Mouse (Mus musculus) neutrophil, adult 5-6 weeks (primary cell): ENCODE measurements around the gene Gm20388. TPM values are rescaled to one million over a fixed set of nuclear protein-coding genes. Genes with fewer than 3 reads are reported as not detected.

Experiments used
- ATAC-seq: fragments of 151-379, 151-347 bp; 2 replicates; pipeline ENCODE4 v1.8.0; 2017; ENCODE audit warnings: mild to moderate bottlenecking, moderate TSS enrichment; ENCODE audit not compliant: insufficient number of reproducible peaks, poor library complexity, low FRiP score, severe bottlenecking; ENCODE audit errors: extremely low read depth
- total RNA-seq: library from RNA; stranded (forward); fragments of 200-1000 nt; gene quantifications from 2 replicates; pipeline ENCODE4 v1.2.3, GENCODE M21; 2017

Gm20388 gene
- total RNA-seq, 1 experiment from 2014 or later, result 10.8 TPM

DNA sequence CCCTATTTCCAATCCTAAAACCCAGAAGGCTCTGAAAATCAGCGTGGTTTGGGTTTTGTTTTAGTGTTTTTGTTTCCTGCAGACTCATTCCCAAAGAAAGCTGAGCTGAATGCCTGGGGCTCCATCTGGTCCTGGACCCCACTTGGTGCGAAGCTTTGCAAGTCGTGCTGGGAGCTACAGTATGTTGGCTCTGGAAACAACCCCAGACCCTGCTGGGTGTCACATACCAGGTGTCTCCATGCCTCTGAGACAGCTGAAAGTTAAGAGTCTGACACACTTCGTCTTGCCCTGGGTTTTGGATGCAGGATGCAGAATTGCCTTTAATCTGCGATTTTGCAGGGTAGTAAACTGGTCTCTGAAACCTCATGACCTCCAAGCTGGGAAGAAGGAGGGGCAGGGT lies 2913.9 kb downstream of the Gm20388 start:
- no peak for ATAC-seq

DNA sequence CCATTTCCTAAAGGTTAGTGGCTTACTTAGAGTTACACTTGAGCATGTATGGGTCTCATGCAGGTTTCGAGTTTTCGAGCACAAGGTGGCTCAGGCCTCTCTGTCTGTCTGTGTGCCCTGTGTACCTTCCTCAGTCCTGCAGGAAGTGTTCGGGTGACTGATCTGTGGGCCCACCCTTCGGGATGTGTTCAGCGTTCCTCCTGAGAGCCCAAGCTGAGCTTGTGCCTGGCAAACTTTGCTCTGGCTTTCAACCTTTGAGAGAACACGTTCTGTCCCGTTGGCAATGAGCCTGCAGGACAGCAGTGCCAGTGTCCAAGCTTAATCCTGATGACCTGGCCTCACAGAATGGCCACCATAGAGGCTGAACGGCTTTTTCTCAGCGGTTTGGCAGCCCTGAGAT lies 2914.3 kb downstream of the Gm20388 start:
- no peak for ATAC-seq

DNA sequence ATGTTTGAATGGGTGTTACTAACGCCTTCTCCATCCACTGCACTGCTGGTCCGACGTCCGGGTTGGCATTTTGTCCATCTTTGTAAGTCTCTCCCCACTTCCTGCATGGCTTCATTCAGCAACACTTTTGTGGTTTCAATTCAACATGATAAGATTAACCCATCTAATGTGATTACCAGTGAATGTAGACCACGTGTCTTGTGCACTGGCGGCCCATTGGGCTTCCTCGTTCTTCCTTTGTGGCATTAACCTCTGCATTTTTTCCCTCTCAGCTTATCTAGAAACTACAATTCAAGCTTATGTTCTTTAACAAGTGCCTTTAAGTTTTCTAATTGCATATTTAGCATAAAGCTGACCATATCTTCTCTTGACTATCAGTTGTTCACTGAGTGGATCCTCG lies 2914.8 kb downstream of the Gm20388 start:
- no peak for ATAC-seq

DNA sequence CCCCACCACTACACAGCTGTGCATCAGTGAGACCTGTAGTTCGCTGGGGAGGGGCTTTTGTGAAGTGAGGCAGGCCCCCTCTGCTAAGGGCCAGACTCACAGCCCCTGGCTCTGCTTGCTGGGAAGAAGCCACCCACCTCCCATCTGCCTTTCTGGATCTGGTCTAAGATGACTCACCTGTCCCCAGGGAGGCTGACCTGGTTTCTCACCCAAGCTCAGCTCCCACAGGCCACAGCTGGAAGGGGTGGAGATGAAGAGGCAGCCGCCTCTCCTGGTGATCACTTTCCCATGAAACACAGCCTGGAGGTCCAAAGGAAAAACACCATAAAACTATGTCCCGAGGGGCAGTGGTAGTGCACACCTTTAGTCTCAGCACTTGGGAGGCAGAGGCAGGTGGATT lies 2918.8 kb downstream of the Gm20388 start:
- ATAC-seq, result no peak

DNA sequence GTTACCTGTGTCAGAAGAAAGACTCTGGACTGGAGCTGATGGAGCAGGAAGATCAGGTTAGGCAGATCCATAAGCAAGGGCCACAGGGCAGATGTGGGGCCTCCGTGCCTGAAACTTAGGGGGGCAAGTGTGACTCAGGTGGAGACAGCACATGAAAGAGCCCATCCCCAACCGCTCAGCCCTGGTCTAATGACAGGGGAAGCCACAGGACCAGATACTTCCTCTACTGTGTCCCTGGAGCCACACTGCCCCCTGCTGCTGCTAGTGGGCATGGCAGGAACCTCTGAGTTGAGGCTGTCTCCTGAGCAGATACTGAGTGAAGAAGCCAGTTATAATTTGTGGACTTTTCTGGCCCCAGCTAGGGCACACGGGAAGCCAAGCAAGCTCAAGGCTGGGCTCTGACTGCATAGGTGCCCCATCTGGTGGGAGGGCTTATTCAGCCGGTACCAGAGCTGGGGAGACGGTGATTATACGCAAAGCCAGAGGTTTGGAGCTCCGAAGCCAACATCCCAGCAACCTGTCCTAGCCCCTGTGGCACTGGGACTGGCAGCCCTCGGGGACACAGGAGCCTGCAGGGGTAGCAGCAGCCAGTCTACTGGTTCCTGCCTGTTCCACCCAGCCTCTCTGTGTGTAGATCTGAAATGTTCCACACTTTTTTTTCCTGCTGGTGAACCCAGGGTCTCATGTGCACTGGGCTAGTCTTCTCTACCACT lies 2919.9 kb downstream of the Gm20388 start:
- peak; percentile 83 for ATAC-seq

DNA sequence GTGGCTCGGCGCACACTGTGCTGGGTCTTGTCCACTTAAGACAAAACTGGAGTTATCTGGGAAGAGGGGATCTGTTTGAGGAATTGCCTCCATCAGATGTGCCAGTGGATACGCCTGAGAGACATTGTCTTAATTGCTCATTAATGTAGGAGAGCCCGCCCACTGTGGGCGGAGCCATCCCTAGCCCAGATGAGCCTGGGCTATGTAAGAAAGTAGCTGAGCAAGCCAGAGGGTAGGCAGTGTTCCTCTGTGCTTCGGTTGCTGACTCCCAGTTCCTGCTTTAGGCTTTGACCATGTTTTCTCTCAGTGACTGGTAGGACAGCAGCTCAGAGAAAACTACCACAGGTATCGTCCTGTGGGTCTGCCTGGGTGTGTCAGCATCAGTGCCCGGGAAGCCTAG lies 2923.8 kb downstream of the Gm20388 start:
- ATAC-seq, result no peak

DNA sequence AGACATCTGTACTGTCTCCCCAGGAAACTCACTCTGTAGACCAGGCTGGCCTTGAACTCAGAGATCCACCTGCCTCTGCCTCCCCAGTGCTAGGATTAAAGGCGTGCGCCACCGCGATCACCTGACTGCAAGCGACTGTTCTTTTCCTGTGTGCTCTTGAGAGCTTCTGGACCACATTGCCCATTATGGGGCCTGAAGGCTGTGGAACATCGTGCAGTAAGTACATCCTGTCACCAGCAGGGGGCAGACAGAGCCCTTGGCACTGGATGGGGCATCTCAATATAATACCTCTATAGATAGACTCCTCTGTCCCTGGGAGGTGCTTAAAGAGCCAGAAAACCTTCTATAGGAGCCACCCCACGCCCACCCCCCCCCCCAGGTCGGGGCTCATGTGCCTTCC lies 2924.3 kb downstream of the Gm20388 start:
- ATAC-seq, result peak; percentile 76

DNA sequence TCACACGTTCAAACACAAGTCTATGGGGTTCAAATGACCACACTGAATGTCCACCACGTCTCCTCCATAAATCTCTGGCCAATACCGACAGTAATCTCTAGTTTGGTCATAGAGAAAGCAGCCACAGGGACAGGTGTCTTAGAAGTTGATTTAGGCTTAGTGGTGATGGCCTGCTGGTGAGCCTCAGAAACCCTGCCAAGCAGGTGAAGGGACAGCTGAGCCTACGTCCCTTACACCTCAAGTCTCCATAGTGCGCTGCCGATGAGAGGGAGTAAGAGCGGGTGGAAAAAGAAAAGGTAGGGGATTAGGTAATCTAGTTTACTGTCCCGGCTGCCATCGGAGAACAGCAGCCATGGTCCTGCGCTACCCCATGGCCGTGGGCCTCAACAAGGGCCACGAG lies 2925.6 kb downstream of the Gm20388 start:
- ATAC-seq, result no peak

DNA sequence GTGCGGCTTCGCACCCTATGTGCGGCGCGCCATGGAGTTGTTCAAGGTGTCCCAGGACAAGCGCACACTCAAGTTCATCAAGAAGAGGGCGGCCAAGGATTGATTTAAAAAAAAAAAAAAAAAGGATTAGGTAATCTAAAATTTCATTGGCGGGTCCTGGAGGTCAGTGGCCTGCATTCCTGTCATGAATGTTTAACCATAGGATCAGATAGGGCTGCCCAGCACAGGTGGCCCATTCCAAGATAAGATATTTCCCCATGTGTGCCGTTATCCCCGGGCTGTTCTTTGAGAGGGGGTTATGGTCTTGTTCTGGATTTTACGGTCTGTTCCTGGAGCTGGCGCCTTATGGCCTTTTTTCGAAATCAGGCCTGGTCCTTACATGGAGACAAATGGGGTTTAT lies 2926.1 kb downstream of the Gm20388 start:
- ATAC-seq, result no peak

DNA sequence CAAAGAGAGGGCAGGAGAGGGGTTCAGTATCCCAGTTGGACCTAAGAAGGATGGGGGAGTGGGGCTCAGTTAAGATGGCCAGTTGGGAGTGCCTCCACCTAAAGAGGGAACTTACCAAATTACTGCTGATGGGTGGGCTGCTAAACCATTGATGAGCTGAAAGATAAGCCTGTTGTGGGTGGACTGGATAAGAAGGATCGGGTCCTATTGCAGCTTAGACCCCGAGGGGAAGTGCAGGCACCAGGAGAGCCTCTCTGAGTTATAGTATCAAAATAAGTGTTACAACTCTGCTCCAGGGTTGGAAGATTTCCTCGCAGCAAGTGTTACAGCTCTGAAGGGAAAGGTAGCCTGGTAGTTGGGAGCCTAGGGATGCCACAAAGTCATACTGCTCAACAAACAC lies 2933.5 kb downstream of the Gm20388 start:
- ATAC-seq, result no peak

DNA sequence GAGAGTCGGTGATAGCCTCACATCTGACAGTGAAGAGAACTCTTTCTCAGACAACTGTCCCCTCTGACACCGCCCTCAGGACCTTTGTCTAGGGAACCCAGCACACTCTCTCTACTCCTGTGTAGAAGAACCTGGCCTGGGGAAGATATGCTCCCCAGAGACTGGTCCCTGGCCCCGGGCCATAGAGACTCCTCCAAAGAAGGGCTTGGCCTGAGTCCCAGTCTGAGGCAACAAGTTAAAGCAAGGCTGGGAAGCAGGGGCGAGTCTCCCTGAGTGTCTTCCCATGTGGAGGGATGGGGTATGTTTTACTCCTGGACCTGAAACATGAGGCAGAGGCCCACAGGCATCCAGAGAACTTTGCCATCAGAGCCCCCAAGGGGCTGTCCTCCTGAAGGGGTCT lies 2935.0 kb downstream of the Gm20388 start:
- ATAC-seq, result no peak

DNA sequence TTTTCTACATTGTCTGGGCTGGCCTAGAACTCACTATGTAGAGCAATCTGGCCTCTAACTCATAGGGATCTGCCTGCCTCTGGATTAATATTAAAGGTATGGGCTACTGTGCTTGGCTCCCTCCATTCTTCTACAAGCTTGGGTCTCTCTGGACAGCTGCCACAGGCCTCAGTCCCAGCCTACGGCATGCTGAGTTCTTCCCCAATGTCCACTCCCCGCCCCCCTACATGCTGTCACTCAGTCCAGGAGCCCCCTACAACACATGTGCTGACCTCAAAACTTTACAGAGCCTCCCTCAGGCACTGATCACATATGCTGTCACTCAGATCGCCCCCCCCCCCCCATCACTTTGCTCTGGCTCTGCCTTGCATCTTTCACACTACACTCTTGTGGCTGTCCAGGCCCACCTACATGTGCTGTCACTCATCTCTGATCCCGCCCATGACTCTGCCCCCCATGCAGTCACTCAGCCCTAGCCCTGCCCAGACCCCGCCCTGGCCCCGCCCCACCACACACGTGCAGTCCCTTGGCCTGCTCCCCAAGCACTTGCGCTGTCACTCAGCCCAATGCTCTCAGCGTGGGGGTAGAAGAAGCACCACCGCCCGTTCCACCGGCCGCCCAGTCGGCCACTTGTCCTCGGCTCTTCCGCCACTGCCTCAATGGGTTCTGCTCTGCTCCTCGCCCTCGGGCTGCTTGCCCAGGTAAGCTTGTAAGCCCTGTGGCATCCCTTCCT lies 2937.4 kb downstream of the Gm20388 start, which contains the start of gene Cdh15:
TSS of gene Cdh15 (plus strand) at position 138 of the 733 bp plus-strand sequence.
- no peak for ATAC-seq

DNA sequence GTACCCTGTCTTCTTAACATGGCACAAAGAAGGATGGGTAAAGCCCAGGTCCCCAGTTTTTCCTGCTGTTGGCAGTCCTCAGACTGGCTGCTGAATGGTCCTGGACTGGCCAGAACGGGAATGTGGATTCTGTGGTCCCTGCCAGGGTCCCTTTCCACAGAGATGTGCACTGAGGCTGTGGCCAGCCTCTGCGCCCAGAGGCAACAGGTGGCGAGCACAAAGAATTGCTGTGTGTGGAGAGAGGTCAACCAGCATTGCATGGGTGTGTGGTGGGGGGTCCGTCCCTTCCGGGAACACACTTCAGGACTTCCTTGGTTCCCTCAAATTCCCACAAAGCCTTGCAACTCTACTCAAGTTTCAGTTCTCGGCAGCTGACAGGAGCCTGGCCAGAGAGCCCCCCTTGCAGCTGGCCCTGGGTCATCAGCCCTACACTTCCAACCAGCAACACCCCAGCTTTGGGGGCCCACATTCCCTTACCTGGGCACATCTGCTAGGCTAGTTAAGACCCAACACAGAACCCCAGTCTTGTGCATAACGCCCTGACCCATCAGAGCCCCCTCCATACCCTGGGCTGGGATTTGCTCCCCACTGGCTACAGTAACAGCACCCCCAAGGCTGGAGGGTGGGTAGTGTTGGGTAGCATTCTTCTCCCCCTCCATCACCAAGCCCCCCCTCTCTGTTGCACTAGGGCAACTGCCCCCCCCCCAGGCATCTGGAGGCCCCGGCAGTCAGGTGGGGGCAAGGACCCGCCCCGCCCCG lies 2938.7 kb downstream of the Gm20388 start:
- ATAC-seq, result no peak

DNA sequence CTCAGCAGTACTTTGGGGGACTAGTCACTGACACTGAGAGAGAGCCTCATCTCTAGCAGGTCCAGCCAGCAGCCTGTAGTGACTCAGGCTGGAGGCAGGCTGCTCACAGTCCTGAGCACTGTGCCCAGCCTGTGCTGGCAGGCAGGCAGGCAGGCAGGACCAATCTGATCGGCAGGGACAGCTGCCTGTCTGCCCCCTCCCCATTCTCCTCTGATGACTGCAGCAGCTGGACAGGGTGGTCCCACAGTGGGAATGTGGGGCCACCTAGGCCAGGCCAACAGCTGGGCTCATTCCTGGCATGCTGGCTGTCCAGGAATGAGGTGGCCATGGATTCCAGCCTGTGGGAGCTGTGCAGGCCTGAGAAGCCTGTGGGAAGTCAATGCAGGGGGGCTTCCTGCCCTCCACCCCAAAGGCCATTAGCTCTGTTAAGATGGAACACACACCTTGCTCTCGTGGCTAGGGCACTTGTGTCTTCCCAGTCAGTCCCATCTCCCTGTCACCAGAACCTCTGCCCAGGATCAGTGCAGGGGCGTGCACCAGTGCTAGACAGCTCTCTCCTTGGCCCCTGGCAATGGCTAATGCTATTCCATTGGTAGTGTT lies 2940.1 kb downstream of the Gm20388 start:
- ATAC-seq, result no peak

DNA sequence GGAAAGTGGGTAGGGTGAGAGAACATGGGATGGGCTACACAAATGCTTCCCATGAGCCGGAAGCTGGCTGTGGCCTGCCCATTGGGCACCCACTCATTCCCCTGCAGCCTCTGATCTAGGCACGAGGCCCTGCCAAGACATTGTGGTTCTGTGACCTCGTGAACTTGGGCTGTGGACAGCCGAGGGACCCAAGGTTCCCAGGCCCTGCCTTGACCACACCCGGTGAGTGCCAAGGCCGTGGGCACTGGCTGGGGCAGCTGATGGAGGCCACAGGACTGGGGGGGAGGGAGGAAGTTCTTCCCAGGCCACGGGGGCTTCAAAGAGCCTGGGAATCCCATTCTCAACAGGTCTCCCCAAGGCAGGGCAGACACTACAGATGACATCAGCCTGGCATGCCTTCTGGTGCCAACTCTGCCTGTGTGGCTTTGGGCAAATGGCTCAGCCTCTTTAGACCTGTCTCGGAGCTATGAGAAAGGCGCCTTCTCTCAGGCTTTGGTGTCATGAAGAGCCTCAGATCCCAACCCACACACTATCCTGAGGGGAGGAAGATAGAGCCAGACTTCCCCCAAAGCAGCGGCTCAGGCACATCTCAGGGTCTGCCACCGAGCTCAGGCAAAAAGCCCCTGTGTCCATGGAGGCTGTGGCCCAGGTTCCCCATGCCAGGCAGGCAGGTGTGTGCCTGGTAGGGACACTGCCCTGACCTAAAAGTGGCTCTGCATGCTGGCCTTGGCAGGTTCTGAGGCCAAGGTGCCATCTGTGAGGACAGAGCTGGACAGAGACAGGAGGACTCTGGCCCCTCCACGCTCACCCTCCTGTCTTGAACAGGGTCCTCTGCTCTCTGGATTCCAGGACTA lies 2941.3 kb downstream of the Gm20388 start:
- ATAC-seq, result no peak

DNA sequence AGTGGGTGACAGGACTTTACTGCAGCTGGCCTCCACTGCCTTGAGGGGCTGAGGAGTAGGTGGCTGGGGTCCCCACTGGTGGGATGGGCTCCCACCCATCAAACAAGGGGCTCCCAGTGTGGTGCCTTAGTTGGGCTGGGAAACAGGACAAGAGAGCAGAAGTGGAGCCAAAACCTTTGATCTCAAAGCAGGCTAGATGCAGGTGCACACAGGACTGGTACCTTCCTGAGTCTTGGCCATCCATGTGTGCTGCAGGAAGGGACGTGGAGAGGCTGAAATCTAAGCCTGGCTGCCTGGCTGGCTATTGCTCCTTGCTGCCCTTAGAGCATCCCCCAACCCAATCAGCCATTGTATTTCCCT lies 2941.9 kb downstream of the Gm20388 start:
- ATAC-seq, result no peak

DNA sequence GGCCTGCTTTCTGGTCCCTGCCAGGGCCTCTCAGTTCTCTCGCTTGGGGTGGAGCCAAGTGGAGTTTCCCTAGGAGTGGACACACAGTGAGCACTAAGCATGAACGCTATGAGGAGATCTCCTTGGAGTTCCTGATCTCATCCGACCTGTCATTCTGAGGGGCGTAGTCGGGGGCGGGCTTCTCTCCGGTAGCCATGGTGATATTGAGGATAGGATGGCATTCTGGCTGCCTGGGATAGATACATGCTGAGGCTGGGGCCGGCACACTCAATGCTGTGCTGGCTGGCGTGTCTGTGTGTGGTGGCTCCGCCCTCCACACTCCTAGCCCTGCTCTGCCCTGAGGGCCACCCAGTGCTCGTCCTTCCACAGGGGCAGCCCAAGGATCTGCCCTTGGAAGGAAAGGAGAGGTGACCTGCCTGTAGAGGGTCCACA lies 2942.7 kb downstream of the Gm20388 start:
- no peak for ATAC-seq

DNA sequence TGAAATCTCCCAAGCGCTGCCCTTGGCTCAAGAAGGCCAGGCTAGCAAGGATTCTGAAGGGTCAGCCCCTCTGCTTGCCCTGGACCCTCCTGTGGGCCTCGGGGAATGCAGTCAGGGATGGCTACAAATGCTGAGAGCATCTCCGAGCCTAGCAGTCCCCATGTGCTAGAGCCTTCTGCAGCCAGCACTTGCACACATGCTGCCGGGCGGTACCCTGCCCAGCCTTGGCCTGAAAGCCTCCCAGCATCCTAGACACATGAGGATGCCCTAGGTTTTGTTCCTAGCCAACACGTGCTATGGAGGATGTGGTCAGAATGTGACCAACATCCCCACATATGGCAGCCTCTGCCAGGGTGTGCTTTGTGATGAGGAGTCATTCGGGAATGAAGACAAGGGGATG lies 2943.7 kb downstream of the Gm20388 start:
- no peak for ATAC-seq

DNA sequence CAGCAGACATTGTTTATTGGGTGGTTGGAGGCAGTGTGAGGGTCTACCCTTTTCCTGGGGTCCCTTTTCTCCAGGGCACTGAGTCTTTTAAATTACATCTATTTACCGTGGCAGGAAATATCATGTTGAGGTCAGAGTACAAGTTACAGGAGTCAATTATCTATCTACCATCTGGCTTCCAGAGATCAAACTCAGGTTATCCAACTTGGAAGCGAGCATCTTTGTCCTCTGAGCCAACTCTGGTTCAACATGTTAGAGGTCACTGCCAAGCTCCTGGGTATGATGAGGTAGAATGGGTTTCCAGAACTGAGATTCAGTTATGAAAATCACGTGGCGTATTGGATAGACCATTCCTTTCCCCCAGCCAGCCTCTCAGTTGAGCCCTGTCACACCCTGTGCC lies 2944.5 kb downstream of the Gm20388 start:
- ATAC-seq, result no peak
